Mouse (Mus musculus) stomach, postnatal 0 days (tissue): ENCODE data around the gene Lin28a.

Experiments
- CTCF ChIP-seq: IDR thresholded peaks from 2 replicates; pipeline ENCODE4 v1.5.1; 2016; ENCODE audit warnings: antibody characterized with exemption, low read depth, mild to moderate bottlenecking, moderate library complexity
- EP300 ChIP-seq: optimal IDR thresholded peaks from 2 replicates; pipeline ENCODE3; 2016; ENCODE audit warnings: antibody characterized with exemption

DNA sequence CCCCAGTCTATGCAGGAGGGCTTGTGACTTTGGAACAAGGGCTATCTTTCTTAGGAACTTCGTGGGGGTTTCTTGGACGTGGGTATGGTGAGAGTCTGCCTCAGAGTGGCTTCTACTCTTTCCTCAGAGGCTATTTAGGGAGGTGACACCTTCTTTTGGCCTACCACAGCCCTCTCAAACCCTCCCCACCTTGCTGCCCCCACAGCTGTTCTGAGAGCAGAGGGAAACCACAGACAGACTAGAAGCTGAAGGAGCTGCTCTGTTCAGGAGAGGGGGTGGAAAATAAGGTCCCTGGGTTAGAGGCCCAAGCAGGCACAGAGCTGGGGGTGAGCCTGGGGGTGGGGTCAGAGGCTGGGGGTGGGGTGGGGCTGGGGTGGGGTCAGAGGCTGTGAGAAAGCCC is 24.4 kb upstream of the Lin28a start:
- TF ChIP-seq CTCF (no peak), EP300 (no peak)
